Mouse (Mus musculus) spleen, adult 2 months (tissue): ENCODE data around the gene Olfr1062. TPM values are rescaled to one million over a fixed set of nuclear protein-coding genes. Genes with fewer than 3 reads are reported as not detected.
"Not testable (repeated sequence)": the region's sequence is repeated elsewhere in the genome, so short reads cannot be mapped to it uniquely, and the experiment has no call there.

Source experiments
- DNase-seq, 2 experiments: peaks; one replicate each; pipeline versions ENCODE4 v3.0.0 to v3.0.0-alpha.2; 2012 to 2021; ENCODE audit warnings: low spot score in 2 of 2, low read depth in 1 of 2
- H3K27ac ChIP-seq: fragments of 200-500 bp; 2 replicates; pipeline ENCODE4 v1.5.1; 2012; ENCODE audit warnings: low read length, inconsistent platforms; ENCODE audit not compliant: insufficient read depth
- H3K27me3 ChIP-seq: fragments of 200-500 bp; 2 replicates; pipeline ENCODE4 v1.6.1; 2012; ENCODE audit warnings: mild to moderate bottlenecking, moderate library complexity, low read length, inconsistent platforms; ENCODE audit not compliant: control insufficient read depth, insufficient read depth
- H3K36me3 ChIP-seq: fragments of 200-500 bp; 2 replicates; pipeline ENCODE4 v1.6.1; 2012; ENCODE audit warnings: mild to moderate bottlenecking, low read length, inconsistent platforms; ENCODE audit not compliant: control insufficient read depth, insufficient read depth
- H3K4me1 ChIP-seq: fragments of 200-500 bp; 2 replicates; pipeline ENCODE4 v1.6.1; 2011; ENCODE audit warnings: inconsistent platforms; ENCODE audit not compliant: control insufficient read depth, insufficient read depth, insufficient read length
- H3K4me3 ChIP-seq: fragments of 200-500 bp; 2 replicates; pipeline ENCODE4 v1.5.1; 2011; ENCODE audit warnings: mild to moderate bottlenecking, inconsistent platforms; ENCODE audit not compliant: insufficient read depth, insufficient read length; ENCODE audit errors: extremely low read depth
- CTCF ChIP-seq: fragments of 200-500 bp; IDR thresholded peaks from 2 replicates; pipeline ENCODE4 v1.5.1; 2011; ENCODE audit warnings: mild to moderate bottlenecking, inconsistent platforms; ENCODE audit not compliant: insufficient read depth, insufficient read length, insufficient replicate concordance; ENCODE audit errors: extremely low read depth
- POLR2A ChIP-seq: fragments of 200-500 bp; IDR thresholded peaks from 2 replicates; pipeline ENCODE4 v1.6.1; 2011; ENCODE audit warnings: low read depth, low read length, inconsistent platforms
- WGBS: fragments of 180-500 bp; shearing (Covaris S2); methylation state at CpG from one replicate; pipeline ENCODE4 v1.1.7; 2018; 5-methylcytosine and 5-hydroxymethylcytosine counted together
- polyA plus RNA-seq: library from polyadenylated mRNA; depleted of rRNA; stranded (reverse); fragments of >200 nt; gene quantifications from 2 replicates; pipeline ENCODE4 v1.2.3, GENCODE M21; 2012; rRNA removed

Olfr1062 gene
- polyA plus RNA-seq, result not detected in 2 replicates

DNA sequence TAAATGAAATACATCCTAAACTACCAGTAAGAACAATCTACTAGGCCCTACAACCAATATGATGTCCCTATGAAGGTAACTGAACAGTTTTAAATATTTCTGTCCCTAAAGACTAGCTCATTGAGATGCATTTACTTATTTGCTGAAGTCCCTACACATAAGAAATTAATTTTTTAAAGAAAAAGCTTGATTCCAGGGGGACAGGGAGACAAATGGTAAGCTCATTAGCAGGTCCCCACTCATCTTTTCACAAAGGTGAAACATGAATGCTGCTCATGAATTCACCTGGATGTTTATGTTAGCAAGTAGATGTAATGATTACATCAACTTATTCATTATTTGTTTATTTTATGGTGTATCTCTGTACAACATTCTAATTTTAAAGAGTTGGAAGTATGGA is at the start of gene Olfr1062:
Olfr1062 (minus strand) TSS at position 101 of the 400 bp plus-strand sequence.
- H3K27me3 ChIP-seq, H3K4me3 ChIP-seq, DNase-seq, H3K36me3 ChIP-seq, H3K4me1 ChIP-seq, H3K27ac ChIP-seq: not testable (repeated sequence)

DNA sequence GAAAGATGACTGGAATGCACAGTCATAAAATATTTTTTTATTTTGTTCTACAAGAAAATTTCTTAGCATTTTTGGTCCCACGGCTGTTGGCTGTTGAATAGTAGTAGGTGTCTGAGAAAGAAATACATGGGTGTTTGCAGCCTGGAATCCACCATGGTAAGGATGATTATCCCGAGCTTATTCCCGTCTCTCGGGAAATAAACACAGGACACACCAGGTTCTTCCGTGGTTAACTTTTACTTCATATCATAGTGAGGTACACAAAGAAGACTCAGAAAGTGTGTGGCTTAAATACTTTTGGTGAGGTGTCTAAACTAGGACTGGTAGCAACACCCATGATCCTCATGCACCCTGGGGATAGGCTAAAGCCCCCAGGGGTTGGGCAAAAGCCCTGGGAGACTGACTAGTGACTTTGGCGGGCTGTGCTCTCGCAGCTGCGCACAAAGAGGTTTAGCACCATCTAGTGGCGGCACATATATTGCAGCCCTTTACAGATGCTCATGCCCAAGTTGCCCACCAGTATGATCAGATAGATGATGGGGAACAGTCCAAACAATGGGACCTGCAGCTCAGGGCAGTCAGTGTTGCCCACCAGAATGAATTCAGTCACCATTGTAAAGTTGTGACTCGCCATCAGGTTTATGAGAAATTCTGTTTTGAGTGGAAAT is 38.0 kb upstream of the Olfr1062 start:
- TF ChIP-seq CTCF (no peak), POLR2A (no peak)
- WGBS, result 33% methylated on average over 10 of the region's 10 CpGs
- Histone ChIP-seq H3K4me1 (no peaks in the 10 kb centered on the region), H3K4me3 (no peak overlapping the region), H3K36me3 (no peaks in the 10 kb centered on the region), H3K27me3 (no peaks in the 10 kb centered on the region), H3K27ac (no peak overlapping the region)
- DNase-seq, result no peak

DNA sequence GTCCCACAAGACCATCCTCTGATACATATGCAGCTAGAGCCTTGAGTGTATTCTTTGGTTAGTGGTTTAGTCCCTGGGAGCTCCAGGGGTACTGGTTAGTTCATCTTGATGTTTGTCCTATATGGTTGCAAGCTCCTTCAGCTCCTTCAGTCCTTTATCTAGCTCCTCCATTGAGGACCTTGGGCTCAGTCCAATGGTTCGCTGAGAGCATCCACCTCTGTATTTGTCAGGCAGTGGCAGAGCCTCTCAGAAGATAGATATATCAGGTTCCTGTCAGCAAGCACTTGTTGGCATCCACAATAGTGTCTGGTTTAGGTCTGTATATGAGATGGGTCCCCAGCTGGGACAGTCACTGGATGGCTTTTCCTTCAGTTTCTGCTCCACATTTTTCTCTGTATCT is 33.9 kb upstream of the Olfr1062 start:
- H3K27me3 ChIP-seq, result no peaks in the 10 kb centered on the region
- no peaks in the 10 kb centered on the region for H3K4me1 ChIP-seq
- H3K4me3 ChIP-seq, result no peak overlapping the region
- 87% methylated on average over 1 of the region's 1 CpGs for WGBS
- H3K27ac ChIP-seq, result no peak overlapping the region
- H3K36me3 ChIP-seq, result no peaks in the 10 kb centered on the region
- DNase-seq, result no peak
- TF ChIP-seq POLR2A, result no peak
- no peak for TF ChIP-seq CTCF

DNA sequence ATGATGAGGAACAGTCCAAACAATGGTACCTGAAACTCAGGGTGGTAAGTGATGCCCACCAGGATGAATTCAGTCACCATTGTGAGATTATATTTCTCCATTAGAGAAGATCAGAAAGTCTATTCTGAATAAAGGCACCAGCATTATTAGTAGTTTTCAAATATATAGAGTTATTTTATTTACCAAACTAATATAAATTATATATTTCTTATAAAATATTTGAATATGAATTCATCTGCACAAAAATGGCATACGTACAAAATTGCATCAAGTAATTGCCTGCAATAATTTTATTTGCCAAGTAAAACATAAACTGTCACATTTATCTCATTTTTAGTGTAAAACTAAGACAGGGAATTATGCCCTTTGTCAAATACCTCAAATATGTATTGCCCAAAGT is 29.6 kb upstream of the Olfr1062 start, which contains the start of gene Olfr1066:
Olfr1066 (minus strand) TSS at position 101 of the 400 bp plus-strand sequence.
- TF ChIP-seq POLR2A (no peak), CTCF (no peak)
- no peaks in the 10 kb centered on the region for H3K4me1 ChIP-seq
- WGBS, result 90% methylated on average over 1 of the region's 1 CpGs
- H3K36me3 ChIP-seq, result no peaks in the 10 kb centered on the region
- no peak for DNase-seq
- no peak within 1 kb of the TSS for H3K27ac ChIP-seq
- H3K4me3 ChIP-seq, result no peak within 1 kb of the TSS
- H3K27me3 ChIP-seq, result no peaks in the 10 kb centered on the region

DNA sequence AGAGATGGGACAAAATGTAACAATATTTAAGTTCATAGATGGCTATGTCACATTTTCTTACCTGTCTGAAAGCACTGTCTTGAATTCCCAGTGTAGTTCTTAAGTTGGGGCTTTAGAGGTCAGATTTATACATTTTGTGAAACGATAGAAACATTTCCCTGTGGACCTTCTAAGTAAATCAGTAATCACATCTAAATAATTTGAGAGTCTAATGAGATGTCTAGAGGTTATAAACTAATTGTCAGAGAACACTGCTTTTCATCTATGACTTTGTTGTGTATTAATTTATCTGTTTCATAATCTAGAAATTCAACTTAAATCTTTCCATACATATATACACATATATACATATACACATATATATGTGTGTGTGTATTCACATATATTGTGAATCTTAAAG is 23.9 kb upstream of the Olfr1062 start, which contains the start of gene Olfr1065:
Olfr1065 (minus strand) TSS at position 101 of the 400 bp plus-strand sequence.
- not testable (repeated sequence) for H3K4me1 ChIP-seq, H3K27ac ChIP-seq, H3K36me3 ChIP-seq, DNase-seq, H3K4me3 ChIP-seq, H3K27me3 ChIP-seq
- WGBS, result 79% methylated on average over 1 of the region's 1 CpGs

DNA sequence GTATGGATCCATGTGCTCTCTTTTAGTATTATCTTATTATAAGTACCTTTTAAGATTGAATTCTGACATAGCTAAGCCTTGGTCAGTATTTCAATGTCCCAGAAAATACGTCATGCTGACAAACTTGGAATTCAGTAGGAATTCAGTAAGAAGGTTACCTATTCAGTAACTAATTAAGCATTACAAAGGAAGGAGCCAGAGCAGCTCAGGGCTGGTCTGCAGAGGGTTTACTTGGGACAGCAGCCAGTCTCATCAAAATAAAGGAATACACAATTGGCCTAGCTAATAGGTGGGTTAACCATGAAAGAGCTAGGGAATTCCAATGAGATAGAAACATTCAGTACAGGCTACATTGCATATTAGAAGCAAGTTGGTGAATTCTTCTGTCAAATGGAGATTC is 15.6 kb upstream of the Olfr1062 start:
- not testable (repeated sequence) for H3K27ac ChIP-seq, H3K4me1 ChIP-seq, H3K4me3 ChIP-seq, H3K36me3 ChIP-seq, H3K27me3 ChIP-seq, DNase-seq
- WGBS, result 77% methylated on average over 1 of the region's 1 CpGs

DNA sequence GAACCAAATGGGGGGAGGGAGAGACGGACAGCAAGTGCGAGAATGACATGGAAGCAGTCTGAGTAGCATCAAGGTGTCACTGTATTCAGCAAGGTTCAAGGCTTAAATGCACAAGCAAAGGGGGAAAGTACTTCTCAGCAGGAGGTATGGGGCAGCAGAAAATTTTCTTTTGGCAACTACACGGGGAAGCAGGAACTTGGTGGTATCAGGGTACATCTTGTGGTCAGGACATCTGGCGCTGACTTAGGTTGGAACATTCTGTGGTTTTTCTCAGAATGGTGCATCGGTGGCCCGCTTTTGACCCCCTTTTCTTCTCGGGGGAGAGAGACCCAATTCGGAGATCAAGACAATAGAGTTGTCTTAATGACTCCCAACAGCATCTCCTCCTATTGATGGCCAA is 2.0 kb upstream of the Olfr1062 start:
- H3K27me3 ChIP-seq, DNase-seq, H3K36me3 ChIP-seq, H3K4me1 ChIP-seq, H3K4me3 ChIP-seq, H3K27ac ChIP-seq: not testable (repeated sequence)
- WGBS, result 40% methylated on average over 8 of the region's 8 CpGs
